Mouse (Mus musculus) spleen, adult 2 months (tissue): ENCODE results near the gene Mrps15.

Source experiments
- CTCF ChIP-seq: fragments of 200-500 bp; IDR thresholded peaks from 2 replicates; pipeline ENCODE4 v1.5.1; 2011; ENCODE audit warnings: mild to moderate bottlenecking, inconsistent platforms; ENCODE audit not compliant: insufficient read depth, insufficient read length, insufficient replicate concordance; ENCODE audit errors: extremely low read depth
- POLR2A ChIP-seq: fragments of 200-500 bp; IDR thresholded peaks from 2 replicates; pipeline ENCODE4 v1.6.1; 2011; ENCODE audit warnings: low read depth, low read length, inconsistent platforms

GRCm38 (mm10) chr4:126018966-126019538 lies 27.7 kb upstream of the Mrps15 start:
- TF ChIP-seq CTCF (no peak), POLR2A (no peak)
